ENCODE assay signal across 7 mouse cellular contexts in the genomic region with DNA sequence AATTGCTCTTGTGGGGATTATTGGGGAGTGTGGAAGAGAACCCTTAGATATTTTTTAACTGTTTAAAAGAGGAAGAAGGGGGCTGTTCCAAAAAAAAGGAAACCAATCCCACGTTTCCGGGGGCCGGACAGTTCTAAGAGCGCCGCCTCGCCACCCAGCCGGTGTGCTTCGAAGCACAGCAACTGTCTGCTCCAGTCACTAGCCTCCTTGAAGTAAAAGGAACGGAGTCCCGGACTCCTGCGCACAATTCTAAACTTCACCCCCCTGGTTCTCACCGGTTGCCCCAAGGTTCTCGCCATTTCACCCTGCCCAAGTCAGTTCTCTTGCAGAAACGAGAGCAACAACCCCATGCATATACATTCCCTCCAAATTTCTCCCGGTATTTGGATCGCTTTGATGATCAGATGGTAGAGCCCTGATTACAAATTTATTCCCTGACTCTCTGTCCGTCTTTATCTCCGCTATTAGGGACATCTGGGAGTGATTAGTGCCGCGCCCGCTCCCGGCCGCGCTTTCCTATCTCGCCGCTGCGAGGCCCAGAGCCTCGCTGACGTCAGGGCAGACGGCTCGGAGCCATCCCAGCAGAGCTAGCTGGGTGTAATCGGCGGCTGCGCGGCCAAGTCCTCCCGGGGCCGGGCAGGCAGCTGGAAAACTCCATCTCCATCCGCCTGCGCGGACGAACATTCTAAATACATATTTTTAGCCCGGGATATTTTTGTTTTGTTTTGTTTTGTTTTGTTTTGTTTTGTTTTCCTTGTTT. TPM values are rescaled to one million over a fixed set of nuclear protein-coding genes. Genes with fewer than 3 reads are reported as not detected.
DNase-seq lines count a peak whose midpoint lies in the region; ATAC-seq and TF ChIP-seq lines count a peak whose summit lies in the region.

No protein-coding gene starts in this region.

- no peaks in the 10 kb centered on the region for H3K79me2 ChIP-seq in myocyte (ENCODE audit: control insufficient read depth, insufficient read depth)

- peak overlapping the region; percentile 26 for H3K4me3 ChIP-seq in bone marrow macrophage, adult 2 months (ENCODE audit: insufficient read depth, low read length)
- peak overlapping the region; percentile 4; the same call in 1 of the 2 replicates for H3K4me3 ChIP-seq in embryonic fibroblast, embryonic 13.5 days (ENCODE audit: insufficient read depth, low read length)
- peak overlapping the region; percentile 92 for H3K4me3 ChIP-seq in heart, embryonic 15.5 days
- H3K4me3 ChIP-seq in limb, embryonic 14.5 days (replicated peaks; ENCODE audit: low read length), result peak overlapping the region; percentile 81
- no peak overlapping the region for H3K4me3 ChIP-seq in myocyte

- ATAC-seq in heart, embryonic 15.5 days (replicated peaks; ENCODE audit: insufficient number of reproducible peaks, insufficient read depth, low FRiP score, low read depth), result peak; percentile 82
- peak; percentile 82 for ATAC-seq in limb, embryonic 14.5 days (ENCODE audit: low FRiP score, low read depth)

- no peak overlapping the region for H3K27ac ChIP-seq in bone marrow macrophage, adult 2 months (ENCODE audit: insufficient read depth, low read depth, low read length)
- H3K27ac ChIP-seq in embryonic fibroblast, embryonic 13.5 days (ENCODE audit: insufficient read depth, low read length), result peak overlapping the region; percentile 7; the same call in 1 of the 2 replicates
- H3K27ac ChIP-seq in heart, embryonic 15.5 days, result peak overlapping the region; percentile 98
- H3K27ac ChIP-seq in limb, embryonic 14.5 days (replicated peaks; ENCODE audit: low read depth, low read length), result peak overlapping the region; percentile 89

- H3K36me3 ChIP-seq in heart, embryonic 15.5 days, result no peaks in the 10 kb centered on the region
- H3K36me3 ChIP-seq in limb, embryonic 14.5 days (ENCODE audit: control insufficient read depth, insufficient read depth, low read length), result peaks cover 5% of the 10 kb centered on the region; the same call in 1 of the 2 replicates
- no peaks in the 10 kb centered on the region for H3K36me3 ChIP-seq in myocyte (ENCODE audit: control insufficient read depth, insufficient read depth)

- DNase-seq in limb, embryonic 14.5 days (ENCODE audit: low spot score), result peak; percentile 86
- no peak for DNase-seq in right cerebral cortex, postnatal 36 days (ENCODE audit: low spot score in 2 of 2)
- DNase-seq in left cerebral cortex, adult 11 months (ENCODE audit: low spot score), result no peak

- WGBS in heart, embryonic 15.5 days, result under 1% methylated on average over 42 of the region's 42 CpGs
- WGBS in limb, embryonic 14.5 days, result 1% methylated on average over 42 of the region's 42 CpGs

- peak overlapping the region; percentile 70 for H3K9ac ChIP-seq in heart, embryonic 15.5 days
- peak overlapping the region; percentile 61 for H3K9ac ChIP-seq in limb, embryonic 14.5 days (ENCODE audit: low read depth, low read length, severe bottlenecking)

- no peak for TF ChIP-seq CTCF in bone marrow macrophage, adult 2 months (IDR thresholded peaks at IDR 0.05; ENCODE audit: low read depth, low read length)
- TF ChIP-seq CTCF in embryonic fibroblast, embryonic 13.5 days (IDR thresholded peaks at IDR 0.05; ENCODE audit: borderline replicate concordance, insufficient read depth, low read length), result no peak

- no peaks in the 10 kb centered on the region for H3K9me3 ChIP-seq in heart, embryonic 15.5 days (replicated peaks)
- H3K9me3 ChIP-seq in limb, embryonic 14.5 days (ENCODE audit: control insufficient read depth, low read length), result no peaks in the 10 kb centered on the region

- no peak overlapping the region for H3ac ChIP-seq in myocyte (ENCODE audit: control insufficient read depth, insufficient read length)

- H3K27me3 ChIP-seq in heart, embryonic 15.5 days, result peaks cover 3% of the 10 kb centered on the region; the same call in 1 of the 2 replicates
- peaks cover 44% of the 10 kb centered on the region; the same call in 1 of the 2 replicates for H3K27me3 ChIP-seq in limb, embryonic 14.5 days (ENCODE audit: control insufficient read depth, insufficient read depth, low read length)
- peaks cover 62% of the 10 kb centered on the region for H3K27me3 ChIP-seq in myocyte (ENCODE audit: control insufficient read depth, insufficient read depth, insufficient read length)

- no peak for TF ChIP-seq POLR2A in bone marrow macrophage, adult 2 months (IDR thresholded peaks at IDR 0.05; ENCODE audit: borderline replicate concordance, low read depth, low read length)
- TF ChIP-seq POLR2A in embryonic fibroblast, embryonic 13.5 days (IDR thresholded peaks at IDR 0.05; ENCODE audit: low read depth, low read length), result no peak
- TF ChIP-seq POLR2A in limb, embryonic 14.5 days (IDR thresholded peaks at IDR 0.05; ENCODE audit: borderline replicate concordance, extremely low read depth, insufficient read depth, insufficient read length), result peak; percentile 22; the same call in 1 of the 2 replicates
- TF ChIP-seq POLR2A in myocyte (IDR thresholded peaks at IDR 0.05; ENCODE audit: insufficient read length, low read depth), result no peak

- no peaks in the 10 kb centered on the region for H3K4me1 ChIP-seq in bone marrow macrophage, adult 2 months (ENCODE audit: control insufficient read depth, insufficient read depth, low read length)
- H3K4me1 ChIP-seq in embryonic fibroblast, embryonic 13.5 days (ENCODE audit: control insufficient read depth, insufficient read depth, low read length), result no peaks in the 10 kb centered on the region
- H3K4me1 ChIP-seq in heart, embryonic 15.5 days (replicated peaks), result peaks cover 38% of the 10 kb centered on the region
- peaks cover 32% of the 10 kb centered on the region for H3K4me1 ChIP-seq in limb, embryonic 14.5 days (ENCODE audit: control insufficient read depth, insufficient read depth, low read length)

- peak overlapping the region; percentile 77 for H3K4me2 ChIP-seq in heart, embryonic 15.5 days
- H3K4me2 ChIP-seq in limb, embryonic 14.5 days (replicated peaks; ENCODE audit: low read depth, low read length, severe bottlenecking), result peak overlapping the region; percentile 72
- peak overlapping the region; percentile 49 for H3K4me2 ChIP-seq in myocyte (ENCODE audit: low read depth)

TF ChIP-seq in myocyte, 11 proteins besides CTCF, POLR2A, EP300 and RAD21:
- no peak for TF ChIP-seq TCF3 (IDR thresholded peaks at IDR 0.05; ENCODE audit: insufficient read length, low read depth)

RNA-seq across cellular contexts. Expression of gene Hand2, which starts 7.6 kb away (rescaled TPM):
- not detected in 2 replicates for polyA plus RNA-seq in bone marrow macrophage, adult 2 months (2012; ENCODE audit: insufficient read depth, insufficient read length, missing spikeins)
- polyA plus RNA-seq in embryonic fibroblast, embryonic 13.5 days (2011; ENCODE audit: insufficient read length, low read depth, missing spikeins), result 3.3 and 5.0 TPM in 2 replicates
- polyA plus RNA-seq in heart, embryonic 15.5 days (2015; fragmentation: Nextera tagmentation; extraction: Ambion mirVana), result 8.7 and 11.8 TPM in 2 replicates
- 33.4 and 36.2 TPM in 2 replicates for polyA plus RNA-seq in limb, embryonic 14.5 days (2012; rRNA removed)
- polyA plus RNA-seq in limb, embryonic 14.5 days (2014; fragmentation: Nextera tagmentation; extraction: Ambion mirVana), result 9.8 and 13.5 TPM in 2 replicates
- not detected for polyA plus RNA-seq in myocyte (2012; fragmentation: generic; extraction: Trizol)
